Mouse (Mus musculus): ENCODE results near the gene Ttc24.

Gene Ttc24

DNA sequence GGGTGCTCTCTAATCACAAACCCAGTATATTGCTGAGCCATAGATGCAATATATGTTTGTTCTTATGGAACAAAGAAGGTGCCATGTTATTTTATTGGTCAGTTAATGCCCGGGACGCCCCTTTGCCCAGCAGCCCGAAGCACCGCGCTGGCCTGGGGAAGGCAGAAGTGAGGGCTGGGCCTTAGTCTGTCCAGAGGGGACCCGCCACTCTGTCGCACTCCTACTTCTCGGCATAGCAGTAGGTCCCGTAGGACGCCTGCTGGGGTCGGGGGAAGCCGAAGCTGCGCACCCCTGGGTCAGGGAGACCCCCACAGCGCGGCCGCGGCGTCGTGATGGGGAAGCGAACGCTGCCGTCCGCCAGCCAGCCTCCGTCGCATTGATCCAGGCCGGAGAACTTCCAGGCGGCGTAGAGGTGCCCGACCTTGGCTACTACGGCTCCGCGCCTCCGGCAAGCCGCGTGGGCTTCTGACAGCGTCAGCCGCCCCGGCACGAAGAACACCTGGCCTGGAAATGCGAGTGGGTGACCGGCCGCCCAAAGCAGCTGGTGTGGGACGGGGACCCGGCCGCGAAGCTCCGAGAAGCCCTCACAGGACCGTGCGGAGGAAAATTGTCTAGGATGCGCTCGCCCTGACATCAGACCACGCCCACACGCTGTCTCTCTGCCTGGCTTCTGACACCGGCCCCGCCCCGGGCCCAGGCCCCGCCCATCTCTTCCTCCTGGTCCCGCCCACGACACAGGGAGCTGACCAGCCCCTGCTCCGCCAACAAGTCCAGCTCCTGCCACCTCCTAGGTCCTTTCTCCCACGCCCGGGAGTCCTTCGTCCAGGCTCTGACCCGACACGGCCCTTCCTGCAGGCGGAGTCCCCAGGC lies 55.5 kb downstream of the Ttc24 start:
- intact Hi-C loops (cut with DNase I) = loop anchor here (5.0 kb wide), 1 partner anchor 35 kb away; the partner anchor contains the start of gene Naxe

Measured in adrenal gland (tissue).